Mouse (Mus musculus) T-cell, adult 2 months (primary cell): ENCODE measurements around the gene Rps6kb2.

Experiments
- DNase-seq: peaks from one replicate; pipeline ENCODE4 v3.0.0; 2022; ENCODE audit warnings: low spot score

Gene Rps6kb2

DNA sequence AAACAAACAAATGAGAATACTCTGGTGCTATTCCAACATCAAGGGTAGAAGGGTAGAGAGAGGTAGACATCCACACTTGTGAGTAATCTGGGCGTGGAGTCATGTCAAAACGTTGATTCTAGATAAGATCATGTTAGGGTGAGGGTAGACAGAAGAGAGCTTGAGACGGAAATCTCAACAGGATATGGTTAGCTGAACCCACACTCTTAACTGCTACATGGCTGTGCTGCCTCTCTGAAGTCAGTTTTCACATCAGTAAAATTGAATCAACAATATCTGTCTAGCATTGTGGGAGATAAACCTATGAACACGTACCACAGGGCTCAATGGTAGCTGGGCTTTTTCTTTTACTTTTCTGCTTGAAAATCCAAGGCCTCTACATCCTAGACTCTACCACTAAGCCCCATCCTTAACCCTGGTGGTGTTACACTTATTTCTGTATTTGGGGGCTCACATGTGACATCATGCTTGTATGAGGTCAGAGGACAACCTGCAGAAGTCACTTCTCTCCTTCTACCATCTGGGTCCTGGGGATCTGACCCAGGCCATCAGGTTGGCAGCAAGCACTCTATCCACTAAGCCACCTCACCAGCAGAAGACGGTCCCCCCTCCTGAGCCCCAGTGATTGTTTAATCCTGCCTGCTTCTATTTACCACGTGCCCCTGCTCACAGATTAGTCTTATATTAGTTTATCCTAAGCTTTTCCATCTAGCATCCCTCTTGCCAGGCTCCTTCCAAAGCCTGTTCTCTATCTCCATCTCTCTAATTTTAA is 43.3 kb downstream of the Rps6kb2 start:
- DNase-seq, result peak; percentile 89

DNA sequence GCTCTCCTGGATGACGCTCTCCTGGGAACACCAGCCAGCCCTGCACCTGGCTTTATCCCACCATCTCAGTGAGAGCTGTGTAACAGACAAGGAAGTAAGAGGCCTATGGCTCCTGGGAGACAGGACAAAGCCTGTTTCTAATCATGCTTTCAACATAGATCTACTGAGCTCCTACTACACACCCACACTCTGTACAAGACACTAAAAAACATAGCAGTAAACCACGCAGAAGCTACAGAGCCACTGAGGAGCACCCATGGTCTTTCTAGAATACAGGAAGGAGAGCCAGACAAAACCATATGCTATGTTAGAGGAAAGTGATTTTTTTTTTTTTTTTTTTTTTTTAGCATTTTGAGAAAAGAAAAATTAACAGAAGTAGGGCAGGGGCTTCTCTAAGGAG is 44.8 kb downstream of the Rps6kb2 start:
- no peak for DNase-seq

DNA sequence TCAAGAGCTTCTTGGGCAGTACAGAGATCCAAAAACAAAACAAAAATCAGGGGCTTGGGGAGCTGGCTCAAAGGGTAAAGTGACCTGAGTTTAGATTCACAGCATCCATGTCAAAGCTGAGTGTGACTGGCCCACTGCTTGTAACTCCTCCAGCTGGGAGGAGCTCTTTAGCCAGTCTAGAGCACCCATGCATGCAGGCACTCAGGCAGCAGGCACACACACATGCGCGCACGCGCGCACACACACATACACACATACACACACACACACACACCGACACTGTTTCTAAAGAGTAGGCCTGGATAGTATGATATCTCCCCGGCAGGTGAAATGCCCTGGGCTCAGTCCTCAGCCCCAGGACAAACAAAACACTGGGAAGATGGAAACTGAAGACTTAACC is 46.1 kb downstream of the Rps6kb2 start:
- DNase-seq, result peak; percentile 23

DNA sequence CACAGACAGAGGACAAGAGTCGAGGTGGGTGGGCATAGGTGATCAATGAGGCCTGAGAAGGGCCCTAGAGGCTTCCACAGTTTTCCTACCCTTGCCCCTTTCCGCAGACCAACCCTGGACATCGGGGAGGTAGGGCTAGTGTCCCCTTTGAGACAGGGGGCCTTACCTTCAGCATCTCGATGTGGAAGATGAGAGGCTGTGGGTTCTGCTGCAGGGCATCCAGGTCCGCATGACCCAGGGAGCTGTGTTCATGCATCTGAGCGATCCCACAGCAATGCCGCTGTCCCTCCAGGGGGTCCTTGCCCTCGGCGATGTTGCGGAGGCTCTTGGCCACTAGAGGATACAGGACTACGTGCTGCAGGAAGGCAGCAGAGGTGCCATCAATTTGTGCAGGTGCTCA is 47.3 kb downstream of the Rps6kb2 start:
- no peak for DNase-seq

DNA sequence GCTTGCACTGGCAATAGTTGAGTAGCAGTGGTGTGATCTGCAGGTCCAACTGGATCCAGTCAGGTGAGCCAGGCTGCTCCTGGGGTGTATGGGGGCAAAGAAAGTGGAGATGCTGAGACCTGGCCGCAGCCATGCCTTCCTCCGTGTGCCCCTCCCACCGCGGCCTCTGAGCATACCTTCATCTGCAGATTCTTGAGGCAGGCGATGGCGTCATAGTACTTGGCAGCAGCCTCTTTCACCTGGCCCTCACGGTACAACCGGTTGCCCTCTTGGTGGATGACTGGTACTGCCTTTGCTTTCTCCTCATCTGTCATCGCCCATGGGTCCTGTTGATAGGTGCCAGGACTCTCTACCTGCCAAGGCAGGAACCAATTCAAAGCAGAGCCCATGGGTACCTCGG is 48.0 kb downstream of the Rps6kb2 start:
- DNase-seq, result no peak

DNA sequence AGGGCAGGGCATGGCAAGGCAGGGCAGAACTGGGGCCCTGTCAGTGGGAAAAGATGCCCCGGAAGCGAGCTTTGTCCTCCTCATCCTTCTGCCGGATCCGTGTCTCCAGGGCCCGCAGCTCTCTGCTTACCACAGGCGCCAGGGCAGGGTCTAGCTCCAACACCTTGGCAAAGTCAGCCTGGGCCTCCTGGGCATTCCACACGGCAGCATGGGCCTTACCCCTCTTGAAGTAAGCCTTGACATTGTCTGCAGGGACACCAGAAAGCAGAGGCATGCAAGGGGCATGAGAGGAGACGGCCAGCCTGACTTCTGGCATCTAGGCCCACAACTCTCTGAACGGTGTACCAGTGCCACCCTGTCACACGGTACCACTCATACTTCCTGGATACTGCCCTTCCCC is 48.6 kb downstream of the Rps6kb2 start:
- DNase-seq, result no peak

DNA sequence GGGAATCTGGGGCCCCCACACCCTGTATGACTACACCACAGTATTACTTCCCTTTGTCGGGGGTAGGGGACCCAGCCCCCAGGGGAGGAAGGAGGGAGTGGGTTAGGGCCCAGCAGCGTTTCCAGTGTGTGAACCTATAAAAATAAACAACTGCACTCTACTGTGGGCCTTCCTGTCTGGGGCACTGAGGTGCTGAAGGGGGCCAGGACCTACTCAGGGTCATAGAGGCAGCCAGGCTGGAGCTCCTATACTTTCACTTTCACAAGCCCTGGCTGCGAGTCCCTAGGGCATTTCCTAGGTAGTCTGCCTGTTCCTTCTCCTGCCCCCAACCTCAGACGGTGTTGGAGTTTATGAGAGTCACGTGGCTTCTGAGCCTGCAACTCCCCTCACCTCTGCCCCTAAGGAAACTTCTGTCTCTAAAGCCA is 49.3 kb downstream of the Rps6kb2 start:
- peak; percentile 77 for DNase-seq

DNA sequence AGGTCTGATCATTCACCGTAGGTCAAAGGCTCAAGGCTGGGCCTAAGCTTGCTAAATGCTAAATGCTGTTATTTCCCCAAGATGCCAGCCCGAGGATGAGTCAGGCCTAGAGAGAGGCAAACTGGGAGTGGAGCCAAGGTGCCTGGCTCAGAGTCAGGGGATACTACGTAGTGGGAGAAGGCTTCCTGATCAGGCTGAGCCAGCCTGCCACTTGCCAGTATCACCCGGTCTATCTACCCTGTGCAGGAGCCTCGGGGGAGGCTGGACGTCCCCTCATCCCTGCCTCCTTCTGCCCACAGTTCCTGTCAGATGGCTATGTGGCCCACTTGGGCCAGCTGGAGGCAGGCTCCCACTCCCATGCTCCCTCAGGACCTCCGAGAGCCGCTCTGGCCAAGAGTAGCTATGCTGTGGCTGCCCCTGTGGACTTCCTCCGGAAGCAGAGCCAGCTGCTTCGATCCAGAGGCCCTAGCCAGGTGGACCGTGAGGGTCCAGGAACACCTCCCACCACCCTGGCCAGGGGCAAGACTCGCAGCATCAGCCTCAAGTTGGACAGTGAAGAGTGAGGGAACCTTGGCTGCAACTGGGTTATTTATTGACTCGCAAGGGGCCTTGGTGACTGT is 49.9 kb downstream of the Rps6kb2 start:
- DNase-seq, result no peak

DNA sequence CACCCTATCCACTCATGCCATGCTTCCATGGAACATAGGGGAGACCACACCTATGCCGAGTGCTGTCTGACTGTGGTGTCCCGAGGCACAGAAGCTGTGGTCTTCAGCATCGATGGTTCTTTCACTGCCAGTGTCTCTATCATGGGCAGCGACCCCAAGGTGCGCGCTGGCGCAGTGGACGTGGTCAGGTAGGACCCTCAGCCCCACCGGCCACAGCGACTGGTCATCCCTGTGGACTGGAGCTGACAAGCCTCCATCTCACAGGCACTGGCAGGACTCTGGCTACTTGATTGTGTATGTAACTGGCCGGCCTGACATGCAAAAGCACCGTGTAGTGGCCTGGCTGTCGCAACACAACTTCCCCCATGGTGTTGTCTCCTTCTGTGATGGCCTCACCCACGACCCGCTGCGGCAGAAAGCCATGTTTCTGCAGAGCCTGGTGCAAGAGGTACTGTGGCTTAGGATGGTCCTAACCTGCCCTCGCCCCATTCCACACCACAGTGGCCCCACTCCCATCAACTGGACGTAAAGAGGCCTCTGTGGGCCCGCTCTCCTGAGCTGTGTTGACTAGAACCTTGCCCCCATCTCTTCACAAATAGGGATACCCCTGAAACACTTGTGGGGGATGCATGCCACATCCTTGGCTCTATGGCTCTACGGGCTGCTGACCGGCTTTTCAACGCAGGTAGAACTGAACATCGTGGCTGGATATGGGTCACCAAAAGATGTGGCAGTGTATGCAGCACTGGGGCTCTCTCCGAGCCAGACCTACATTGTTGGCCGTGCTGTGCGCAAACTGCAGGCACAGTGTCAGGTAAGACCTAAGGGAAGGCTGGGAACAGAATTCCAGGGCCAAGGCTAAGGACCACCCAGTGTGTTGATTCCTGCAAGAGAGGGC is 50.8 kb downstream of the Rps6kb2 start:
- DNase-seq, result no peak

DNA sequence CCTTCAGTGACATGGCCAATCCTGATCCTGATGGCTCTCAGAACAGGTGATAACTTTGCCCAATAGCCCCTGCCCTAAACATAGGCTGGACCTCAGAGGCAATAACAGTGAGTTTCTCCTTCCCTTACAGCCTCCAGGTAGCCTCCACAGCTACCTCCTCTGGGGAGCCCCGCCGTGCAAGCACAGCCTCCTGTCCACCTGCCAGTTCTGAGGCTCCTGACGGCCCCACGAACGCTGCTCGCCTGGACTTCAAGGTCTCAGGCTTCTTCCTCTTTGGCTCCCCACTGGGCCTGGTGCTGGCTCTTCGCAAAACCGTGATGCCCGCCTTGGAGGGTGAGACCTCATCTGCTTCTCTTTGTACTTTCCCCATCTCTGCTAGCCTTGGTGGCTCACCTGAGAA is 54.6 kb downstream of the Rps6kb2 start:
- DNase-seq, result no peak

DNA sequence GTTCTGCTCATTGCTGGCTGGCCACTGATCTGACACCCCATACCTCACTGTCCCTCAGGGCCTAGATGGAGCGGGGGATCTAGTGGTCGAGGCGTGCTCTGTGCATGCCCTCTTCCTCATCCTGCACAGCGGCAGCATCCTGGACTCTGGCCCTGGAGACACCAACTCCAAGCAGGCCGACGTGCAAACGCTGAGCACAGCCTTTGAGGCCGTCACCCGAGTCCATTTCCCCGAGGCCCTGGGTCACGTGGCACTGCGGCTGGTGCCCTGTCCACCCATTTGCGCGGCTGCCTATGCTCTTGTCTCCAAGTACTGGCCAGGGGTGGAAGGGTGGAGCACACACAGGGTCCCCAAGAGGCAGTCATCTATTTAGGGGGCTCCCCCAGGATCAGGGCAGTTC is 56.5 kb downstream of the Rps6kb2 start:
- DNase-seq, result no peak

DNA sequence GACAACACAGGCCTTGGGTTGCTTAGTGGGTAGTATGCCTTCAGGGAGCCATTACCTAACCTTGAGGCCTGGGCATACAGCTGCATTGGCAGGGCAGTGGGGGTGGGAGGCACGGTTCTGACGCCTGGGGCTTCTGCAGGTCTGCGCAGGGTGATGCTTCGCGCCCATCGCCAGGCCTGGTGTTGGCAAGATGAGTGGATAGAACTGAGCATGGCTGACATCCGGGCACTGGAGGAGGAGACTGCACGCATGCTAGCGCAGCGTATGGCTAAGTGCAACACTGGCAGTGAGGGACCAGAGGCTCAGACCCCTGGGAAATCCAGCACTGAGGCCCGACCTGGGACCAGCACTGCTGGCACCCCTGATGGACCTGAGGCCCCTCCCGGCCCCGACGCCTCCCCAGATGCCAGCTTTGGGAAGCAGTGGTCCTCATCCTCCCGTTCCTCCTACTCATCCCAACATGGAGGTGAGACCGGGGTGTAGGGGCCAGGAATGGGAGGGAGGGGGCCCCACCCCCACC is 58.4 kb downstream of the Rps6kb2 start:
- DNase-seq, result no peak
